Mouse (Mus musculus) liver, embryonic 11.5 days (tissue): ENCODE measurements around the gene Slc39a10. TPM values are rescaled to one million over a fixed set of nuclear protein-coding genes. Genes with fewer than 3 reads are reported as not detected.

Experiments used
- ATAC-seq: fragments of 200-750 bp; cut with Nextera tagmentation; replicated peaks from 2 replicates; pipeline ENCODE4 v1.8.0; 2017; ENCODE audit warnings: moderate number of reproducible peaks, mild to moderate bottlenecking, moderate TSS enrichment, moderate library complexity; ENCODE audit not compliant: low FRiP score
- DNase-seq: peaks from one replicate; pipeline ENCODE4 v3.0.0-alpha.2; 2017; ENCODE audit warnings: low spot score
- H3K27ac ChIP-seq: fragments of 300-500 bp; sonication (generic); 2 replicates; pipeline ENCODE4 v1.5.1; 2014; ENCODE audit warnings: mild to moderate bottlenecking, low read depth, low read length, control low read depth
- H3K27me3 ChIP-seq: fragments of 300-500 bp; sonication (generic); replicated peaks from 2 replicates; pipeline ENCODE4 v1.6.1; 2014; ENCODE audit warnings: low read length, mixed read lengths; ENCODE audit not compliant: control insufficient read depth, insufficient read depth
- H3K36me3 ChIP-seq: fragments of 300-500 bp; sonication (generic); 2 replicates; pipeline ENCODE4 v1.6.1; 2014; ENCODE audit warnings: mild to moderate bottlenecking, low read length, moderate library complexity, mixed read lengths; ENCODE audit not compliant: control insufficient read depth, insufficient read depth
- H3K4me1 ChIP-seq: fragments of 300-500 bp; sonication (generic); replicated peaks from 2 replicates; pipeline ENCODE4 v1.6.1; 2014; ENCODE audit warnings: low read length, mixed read lengths; ENCODE audit not compliant: control insufficient read depth, insufficient read depth
- H3K4me2 ChIP-seq: fragments of 300-500 bp; sonication (generic); 2 replicates; pipeline ENCODE4 v1.6.1; 2014; ENCODE audit warnings: mild to moderate bottlenecking, control low read depth, moderate library complexity
- H3K4me3 ChIP-seq: fragments of 300-500 bp; sonication (generic); 2 replicates; pipeline ENCODE4 v1.5.1; 2014; ENCODE audit warnings: low read depth, low read length, control low read depth
- H3K9ac ChIP-seq: fragments of 300-500 bp; sonication (generic); 2 replicates; pipeline ENCODE4 v1.6.1; 2014; ENCODE audit warnings: low read depth, low read length, control low read depth
- H3K9me3 ChIP-seq: fragments of 300-500 bp; sonication (generic); 2 replicates; pipeline ENCODE4 v1.6.1; 2016; ENCODE audit warnings: low read length, inconsistent platforms, mixed read lengths; ENCODE audit not compliant: control insufficient read depth
- WGBS: fragments of 180-500 bp; shearing (Covaris S2); extraction: QIAGEN DNeasy Blood & Tissue Kit; methylation state at CpG from one replicate; pipeline ENCODE4 v1.1.7; 2014; 5-methylcytosine and 5-hydroxymethylcytosine counted together
- polyA plus RNA-seq: library from polyadenylated mRNA; unstranded; fragments of >200 nt; fragmentation: Nextera tagmentation; extraction: Ambion mirVana; gene quantifications from 2 replicates; pipeline ENCODE4 v1.2.1, GENCODE M21; 2014

Slc39a10 gene
- polyA plus RNA-seq: 21.9 and 26.6 TPM in 2 replicates

DNA sequence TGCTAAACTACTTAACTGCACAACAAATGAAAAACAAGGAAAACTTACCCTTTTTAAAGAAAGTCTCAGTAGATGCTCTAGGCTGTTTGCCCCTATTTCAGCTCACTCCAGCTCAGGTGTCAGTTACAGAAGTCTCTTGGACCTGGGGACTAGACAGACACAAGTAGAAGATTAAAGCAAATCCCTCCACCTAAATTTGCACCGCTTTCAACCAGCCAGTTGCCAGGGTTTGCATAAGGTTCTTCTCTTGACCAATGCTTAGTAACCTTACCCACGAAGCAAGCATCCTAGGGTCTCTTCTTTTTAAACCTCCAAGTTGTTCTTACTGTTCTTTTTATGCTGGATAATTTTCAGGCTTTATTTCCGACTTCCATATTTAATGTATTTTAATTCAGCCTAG is at the start of gene Slc39a10:
Slc39a10 (minus strand) TSS at position 101 of the 400 bp plus-strand sequence.
- Histone ChIP-seq H3K9me3 (no peaks in the 10 kb centered on the region), H3K36me3 (no peaks in the 10 kb centered on the region), H3K27ac (no peak within 1 kb of the TSS), H3K4me3 (no peak within 1 kb of the TSS), H3K9ac (no peak within 1 kb of the TSS), H3K27me3 (no peaks in the 10 kb centered on the region), H3K4me2 (no peak within 1 kb of the TSS), H3K4me1 (no peaks in the 10 kb centered on the region; the same call in 1 of the 2 replicates)
- no peak for ATAC-seq
- WGBS: 59% methylated on average over 3 of the region's 3 CpGs
- DNase-seq: no peak

DNA sequence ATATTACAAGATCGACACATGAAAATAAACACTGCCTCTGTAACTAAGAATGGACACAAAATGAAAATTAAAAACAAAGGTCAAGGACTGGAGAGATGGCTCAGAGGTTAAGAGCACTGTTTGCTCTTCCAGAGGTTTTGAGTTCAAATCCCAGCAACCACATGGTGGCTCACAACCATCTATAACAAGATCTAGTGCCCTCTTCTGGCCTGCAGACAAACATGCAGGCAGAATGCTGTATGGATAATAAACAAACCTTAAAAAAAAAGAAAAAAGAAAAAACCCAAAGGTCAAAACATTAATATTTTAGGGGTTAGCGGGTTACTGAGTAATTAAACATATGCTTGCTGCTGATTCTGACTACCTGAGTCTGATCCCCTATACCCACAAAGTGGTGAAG is 46.6 kb upstream of the Slc39a10 start:
- H3K4me3 ChIP-seq: no peak overlapping the region
- no peak overlapping the region for H3K27ac ChIP-seq
- no peak overlapping the region for H3K9ac ChIP-seq
- H3K36me3 ChIP-seq: no peaks in the 10 kb centered on the region
- no peaks in the 10 kb centered on the region for H3K9me3 ChIP-seq
- WGBS: 80% methylated on average over 2 of the region's 2 CpGs
- no peaks in the 10 kb centered on the region for H3K27me3 ChIP-seq
- no peaks in the 10 kb centered on the region for H3K4me1 ChIP-seq
- no peak for DNase-seq
- ATAC-seq: no peak
- no peak overlapping the region for H3K4me2 ChIP-seq

DNA sequence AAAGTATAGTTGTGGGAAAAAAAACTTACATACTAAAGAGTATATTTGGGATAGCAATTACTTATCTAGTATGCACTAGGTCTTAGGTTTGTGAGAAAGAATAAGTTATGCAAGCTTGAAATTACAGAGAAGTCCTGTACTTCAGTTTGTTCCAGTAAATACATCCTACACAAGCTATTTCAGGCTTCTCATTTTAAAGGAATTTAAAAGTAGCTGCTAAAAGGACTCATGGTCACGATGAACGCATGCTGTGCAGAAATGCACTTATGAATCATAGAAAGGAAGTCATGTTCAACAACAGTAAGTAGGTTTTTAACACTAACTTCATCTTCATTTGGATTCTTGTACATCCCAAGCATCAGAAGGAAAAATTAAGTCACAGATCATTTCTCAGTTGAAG is 45.0 kb upstream of the Slc39a10 start:
- 68% methylated on average over 2 of the region's 2 CpGs for WGBS
- Histone ChIP-seq H3K9me3 (no peaks in the 10 kb centered on the region), H3K4me2 (no peak overlapping the region), H3K36me3 (no peaks in the 10 kb centered on the region), H3K4me1 (no peaks in the 10 kb centered on the region), H3K4me3 (no peak overlapping the region), H3K27me3 (no peaks in the 10 kb centered on the region), H3K9ac (no peak overlapping the region), H3K27ac (no peak overlapping the region)
- DNase-seq (no peak), ATAC-seq (no peak)

DNA sequence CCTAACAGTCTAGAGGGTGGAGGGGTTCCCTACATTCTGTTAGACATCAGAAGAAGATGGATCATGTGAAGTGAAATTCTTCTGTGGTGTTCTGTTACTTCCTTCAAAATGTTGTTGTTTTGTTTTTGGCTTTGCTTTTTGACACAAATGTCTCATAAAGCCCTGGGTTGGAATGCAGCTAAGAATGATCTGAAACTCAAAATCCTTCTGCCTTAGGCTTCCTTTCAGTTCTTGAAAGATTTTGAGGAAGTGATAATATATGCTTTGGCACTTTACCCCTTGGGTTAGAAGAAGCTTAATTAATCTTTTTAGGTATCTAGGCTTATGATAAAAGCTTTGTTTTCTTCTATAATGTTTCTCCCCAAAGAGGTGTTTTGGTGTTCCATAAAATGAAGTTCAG is 34.5 kb upstream of the Slc39a10 start:
- no peak overlapping the region for H3K4me2 ChIP-seq
- no peaks in the 10 kb centered on the region for H3K27me3 ChIP-seq
- H3K27ac ChIP-seq: no peak overlapping the region
- DNase-seq (no peak), ATAC-seq (no peak)
- H3K4me3 ChIP-seq: no peak overlapping the region
- no peaks in the 10 kb centered on the region for H3K9me3 ChIP-seq
- H3K4me1 ChIP-seq: no peaks in the 10 kb centered on the region
- no peaks in the 10 kb centered on the region for H3K36me3 ChIP-seq
- H3K9ac ChIP-seq: no peak overlapping the region

DNA sequence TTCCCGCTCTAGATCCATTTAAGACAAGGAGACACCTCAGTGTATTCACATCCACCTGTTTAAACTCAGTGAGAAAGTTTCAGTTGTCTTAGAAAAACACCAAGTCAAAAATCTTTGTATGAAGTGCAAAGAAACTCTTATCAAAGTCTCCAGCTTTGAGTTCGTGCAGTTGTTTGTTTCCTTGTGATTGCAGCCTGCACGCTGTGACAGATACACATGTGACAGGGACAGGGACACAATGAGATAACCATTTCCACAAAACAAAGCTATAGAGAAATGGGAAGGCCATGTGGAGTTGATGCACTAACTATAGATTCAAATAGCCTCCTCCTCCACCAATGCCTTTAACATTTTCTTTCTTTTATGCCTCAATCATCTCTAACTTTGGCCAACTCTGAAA is 33.6 kb upstream of the Slc39a10 start:
- 36% methylated on average over 3 of the region's 3 CpGs for WGBS
- Histone ChIP-seq H3K27me3 (no peaks in the 10 kb centered on the region), H3K36me3 (no peaks in the 10 kb centered on the region), H3K4me2 (no peak overlapping the region), H3K4me1 (no peaks in the 10 kb centered on the region), H3K27ac (no peak overlapping the region), H3K4me3 (no peak overlapping the region), H3K9ac (no peak overlapping the region), H3K9me3 (no peaks in the 10 kb centered on the region)
- ATAC-seq: no peak
- no peak for DNase-seq

DNA sequence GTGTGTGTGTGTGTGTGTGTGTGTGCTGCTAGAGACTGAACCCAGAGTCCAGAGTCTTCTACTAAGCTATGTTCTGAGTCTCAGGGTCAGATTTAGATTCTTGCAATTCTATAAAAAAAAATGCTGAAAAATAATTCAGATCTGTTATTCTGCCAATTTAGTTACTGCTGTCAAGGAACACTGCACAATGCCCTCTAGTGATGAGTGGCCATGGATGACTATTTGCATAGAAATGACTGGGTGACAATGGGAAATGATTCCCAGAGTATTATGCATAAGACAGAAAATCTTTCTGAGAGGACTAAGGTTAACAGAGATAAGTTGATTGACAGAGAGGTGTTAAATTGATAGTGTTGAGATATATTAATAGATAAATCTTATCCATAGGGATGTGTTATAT is 32.3 kb upstream of the Slc39a10 start:
- DNase-seq (no peak), ATAC-seq (no peak)

DNA sequence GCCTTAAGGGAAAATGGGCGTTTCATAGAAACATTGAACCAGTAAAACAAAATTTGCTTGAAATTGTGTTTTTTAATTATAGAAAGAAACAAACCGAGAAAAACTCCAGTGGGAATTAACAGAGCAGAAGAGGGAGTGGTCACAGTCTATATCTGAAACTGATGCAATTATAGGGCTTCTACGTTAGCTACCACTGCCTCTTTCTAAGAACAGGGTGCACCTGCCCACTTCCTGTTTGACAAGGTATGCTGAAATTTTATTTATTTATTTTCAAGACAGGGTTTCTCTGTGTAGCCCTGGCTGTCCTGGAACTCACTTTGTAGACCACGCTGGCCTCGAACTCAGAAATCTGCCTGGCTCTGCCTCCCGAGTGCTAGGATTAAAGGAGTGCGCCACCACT is 30.3 kb upstream of the Slc39a10 start:
- ATAC-seq: no peak
- Histone ChIP-seq H3K9me3 (no peaks in the 10 kb centered on the region), H3K9ac (no peak overlapping the region), H3K27me3 (no peaks in the 10 kb centered on the region), H3K4me1 (no peaks in the 10 kb centered on the region), H3K4me3 (no peak overlapping the region), H3K27ac (no peak overlapping the region), H3K36me3 (no peaks in the 10 kb centered on the region), H3K4me2 (no peak overlapping the region)
- WGBS: 90% methylated on average over 7 of the region's 7 CpGs
- no peak for DNase-seq

More for the DNA sequence above, 32.3 kb upstream of the Slc39a10 start:
- no peak overlapping the region for H3K27ac ChIP-seq
- H3K9ac ChIP-seq: no peak overlapping the region
- H3K27me3 ChIP-seq: no peaks in the 10 kb centered on the region
- no peak overlapping the region for H3K4me2 ChIP-seq
- H3K4me3 ChIP-seq: no peak overlapping the region
- no peaks in the 10 kb centered on the region for H3K36me3 ChIP-seq
- H3K9me3 ChIP-seq: no peaks in the 10 kb centered on the region
- H3K4me1 ChIP-seq: no peaks in the 10 kb centered on the region

DNA sequence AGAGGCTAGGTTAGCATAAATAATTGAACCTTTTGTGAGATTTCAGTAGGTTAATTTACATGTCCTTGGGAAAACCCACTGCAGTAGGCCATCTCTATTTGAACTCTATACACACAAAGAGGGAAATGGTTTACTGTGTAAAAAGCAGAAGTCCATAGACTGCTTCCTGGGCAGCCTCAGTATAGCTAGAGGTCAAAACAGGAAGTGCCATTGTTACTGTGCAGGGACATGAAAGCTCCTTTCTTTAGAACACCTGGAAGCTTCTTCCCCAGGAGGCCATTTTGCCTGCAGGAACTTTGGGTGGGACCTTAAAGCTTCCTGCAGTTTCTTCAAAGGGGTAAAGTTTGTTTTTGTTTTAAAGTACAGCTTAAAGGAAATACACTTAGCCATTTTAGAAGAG is 29.0 kb upstream of the Slc39a10 start:
- DNase-seq (no peak), ATAC-seq (no peak)

DNA sequence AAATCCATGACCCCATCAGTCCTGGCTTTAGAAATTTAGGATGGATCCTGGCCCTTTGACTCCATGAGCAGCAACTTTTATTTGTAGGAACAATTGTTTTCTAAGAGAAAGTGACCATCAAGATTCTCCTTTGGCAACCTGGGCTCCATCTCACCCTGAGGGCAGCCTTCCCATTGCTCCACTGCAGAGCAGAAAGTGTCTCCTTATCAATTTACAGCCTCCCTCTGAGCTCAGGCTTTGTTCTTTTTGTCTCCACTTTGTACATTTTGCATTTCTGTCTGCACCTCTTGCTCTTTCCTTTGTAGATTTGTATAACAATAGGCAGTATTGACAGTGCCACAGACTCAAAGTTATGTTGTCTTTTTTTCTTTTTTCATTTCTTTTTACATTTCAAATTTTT is 23.6 kb upstream of the Slc39a10 start:
- H3K9ac ChIP-seq: no peak overlapping the region
- no peaks in the 10 kb centered on the region for H3K27me3 ChIP-seq
- ATAC-seq (no peak), DNase-seq (no peak)
- H3K4me1 ChIP-seq: no peaks in the 10 kb centered on the region
- H3K36me3 ChIP-seq: no peaks in the 10 kb centered on the region
- no peak overlapping the region for H3K4me3 ChIP-seq
- H3K4me2 ChIP-seq: no peak overlapping the region
- peaks cover 3% of the 10 kb centered on the region; the same call in 1 of the 2 replicates for H3K9me3 ChIP-seq
- H3K27ac ChIP-seq: no peak overlapping the region

More for the DNA sequence above, 29.0 kb upstream of the Slc39a10 start:
- H3K4me3 ChIP-seq: no peak overlapping the region
- no peak overlapping the region for H3K27ac ChIP-seq
- H3K4me2 ChIP-seq: no peak overlapping the region
- H3K9ac ChIP-seq: no peak overlapping the region
- H3K36me3 ChIP-seq: no peaks in the 10 kb centered on the region
- H3K9me3 ChIP-seq: no peaks in the 10 kb centered on the region
- H3K4me1 ChIP-seq: no peaks in the 10 kb centered on the region
- no peaks in the 10 kb centered on the region for H3K27me3 ChIP-seq
